Comparison of ENCODE assay signal across 13 mouse cellular contexts in genomic region chr2:166429494-166429893, GRCm38 (mm10).
DNase-seq lines count a peak whose midpoint lies in the region; ATAC-seq and TF ChIP-seq lines count a peak whose summit lies in the region.
"Had no signal": no experiment of that assay in that cellular context is flagged by ENCODE, and none has a peak within 500 bp of the region (broad histone marks: within the 10 kb centered on the region; RNA-seq: fewer than 3 reads in every experiment).

No protein-coding gene starts in this region.

- TF ChIP-seq POLR2A in kidney, adult 2 months (IDR thresholded peaks at IDR 0.05; ENCODE audit: low read depth, low read length): no peak
- no peak for TF ChIP-seq POLR2A in lung, adult 2 months (IDR thresholded peaks at IDR 0.05; ENCODE audit: borderline replicate concordance, extremely low read depth, low read depth, low read length)

- WGBS in heart, embryonic 13.5 days: 64% methylated on average over 12 of the region's 12 CpGs
- WGBS in midbrain, embryonic 16.5 days: 84% methylated on average over 12 of the region's 12 CpGs
- 87% methylated on average over 12 of the region's 12 CpGs for WGBS in midbrain, postnatal 0 days
- WGBS in embryonic facial prominence, embryonic 15.5 days: 68% methylated on average over 12 of the region's 12 CpGs
- 93% methylated on average over 12 of the region's 12 CpGs for WGBS in kidney, adult 2 months
- 71% methylated on average over 12 of the region's 12 CpGs for WGBS in lung, adult 2 months

- no peak overlapping the region for H3K4me3 ChIP-seq in heart, embryonic 13.5 days
- H3K4me3 ChIP-seq in midbrain, embryonic 16.5 days (ENCODE audit: low read depth, low read length): no peak overlapping the region
- H3K4me3 ChIP-seq in midbrain, postnatal 0 days (ENCODE audit: low read depth, low read length): no peak overlapping the region
- H3K4me3 ChIP-seq in embryonic facial prominence, embryonic 15.5 days (replicated peaks): no peak overlapping the region
- H3K4me3 ChIP-seq in kidney, adult 2 months (ENCODE audit: insufficient read depth, low read depth, low read length): no peak overlapping the region
- no peak overlapping the region for H3K4me3 ChIP-seq in lung, adult 2 months (replicated peaks; ENCODE audit: extremely low read depth, low read depth, low read length)
- H3K4me3 ChIP-seq: left cerebral cortex, adult 2 months; midbrain, embryonic 12.5 days had no signal

- ATAC-seq in heart, embryonic 13.5 days (ENCODE audit: extremely low read depth, insufficient number of reproducible peaks, low FRiP score, low TSS enrichment): no peak
- ATAC-seq in midbrain, embryonic 16.5 days: no peak
- ATAC-seq in midbrain, postnatal 0 days (ENCODE audit: low FRiP score): no peak
- no peak for ATAC-seq in embryonic facial prominence, embryonic 15.5 days (ENCODE audit: insufficient number of reproducible peaks, low FRiP score, low TSS enrichment, low read depth)
- ATAC-seq: liver, postnatal 0 days had no signal

- no peak overlapping the region for H3K4me2 ChIP-seq in heart, embryonic 13.5 days
- H3K4me2 ChIP-seq in midbrain, embryonic 16.5 days (ENCODE audit: low read length): no peak overlapping the region
- no peak overlapping the region for H3K4me2 ChIP-seq in midbrain, postnatal 0 days (ENCODE audit: low read depth, low read length, poor library complexity, severe bottlenecking)
- no peak overlapping the region for H3K4me2 ChIP-seq in embryonic facial prominence, embryonic 15.5 days (replicated peaks)
- H3K4me2 ChIP-seq: midbrain, embryonic 12.5 days had no signal

- H3K4me1 ChIP-seq in heart, embryonic 13.5 days: peaks cover 75% of the 10 kb centered on the region
- peaks cover 18% of the 10 kb centered on the region; the same call in 1 of the 2 replicates for H3K4me1 ChIP-seq in midbrain, embryonic 16.5 days (ENCODE audit: control insufficient read depth, insufficient read depth, low read length)
- no peaks in the 10 kb centered on the region; the same call in 1 of the 2 replicates for H3K4me1 ChIP-seq in midbrain, postnatal 0 days (ENCODE audit: insufficient read depth, low read length)
- peaks cover 70% of the 10 kb centered on the region for H3K4me1 ChIP-seq in embryonic facial prominence, embryonic 15.5 days
- H3K4me1 ChIP-seq in kidney, adult 2 months (ENCODE audit: control insufficient read depth, insufficient read depth, low read length): no peaks in the 10 kb centered on the region
- H3K4me1 ChIP-seq in lung, adult 2 months (ENCODE audit: control insufficient read depth, insufficient read depth, low read length): no peaks in the 10 kb centered on the region; the same call in 1 of the 2 replicates

- no peak for DNase-seq in heart, postnatal 4 days
- DNase-seq in midbrain, postnatal 0 days (ENCODE audit: low spot score): no peak
- DNase-seq in kidney, adult 2 months: no peak
- DNase-seq in lung, adult 2 months: no peak
- DNase-seq: cerebellum, adult 9-11 months; embryo, embryonic 11 days; kidney, adult 8-10 months; liver, postnatal 0 days had no signal

- H3K27ac ChIP-seq in heart, embryonic 13.5 days (replicated peaks): peak overlapping the region; percentile 63
- peak overlapping the region; percentile 9; the same call in 1 of the 2 replicates for H3K27ac ChIP-seq in midbrain, embryonic 16.5 days (ENCODE audit: low read length)
- H3K27ac ChIP-seq in midbrain, postnatal 0 days (ENCODE audit: low read depth, low read length): no peak overlapping the region
- H3K27ac ChIP-seq in embryonic facial prominence, embryonic 15.5 days (replicated peaks): peak overlapping the region; percentile 34; the same call in 1 of the 2 replicates
- H3K27ac ChIP-seq in kidney, adult 2 months (ENCODE audit: insufficient read depth, low read depth, low read length): no peak overlapping the region
- H3K27ac ChIP-seq: left cerebral cortex, adult 2 months; midbrain, embryonic 12.5 days had no signal

- H3K36me3 ChIP-seq in heart, embryonic 13.5 days: no peaks in the 10 kb centered on the region
- H3K36me3 ChIP-seq in midbrain, embryonic 16.5 days (ENCODE audit: control insufficient read depth, insufficient read depth, low read length): no peaks in the 10 kb centered on the region
- no peaks in the 10 kb centered on the region for H3K36me3 ChIP-seq in midbrain, postnatal 0 days (ENCODE audit: insufficient read depth, low read length)
- H3K36me3 ChIP-seq in embryonic facial prominence, embryonic 15.5 days: no peaks in the 10 kb centered on the region
- H3K36me3 ChIP-seq in kidney, adult 2 months (ENCODE audit: control insufficient read depth, insufficient read depth, low read length): no peaks in the 10 kb centered on the region
- H3K36me3 ChIP-seq: midbrain, embryonic 12.5 days had no signal

- no peaks in the 10 kb centered on the region for H3K27me3 ChIP-seq in heart, embryonic 13.5 days (replicated peaks)
- 0 out of 2 replicates have a peak, but pooled peaks cover 2% of the 10 kb centered on the region for H3K27me3 ChIP-seq in midbrain, embryonic 16.5 days (ENCODE audit: control insufficient read depth, insufficient read depth, low read depth, low read length)
- H3K27me3 ChIP-seq in midbrain, postnatal 0 days (ENCODE audit: insufficient read depth, low read length): no peaks in the 10 kb centered on the region
- no peaks in the 10 kb centered on the region for H3K27me3 ChIP-seq in embryonic facial prominence, embryonic 15.5 days
- H3K27me3 ChIP-seq in kidney, adult 2 months (replicated peaks; ENCODE audit: control insufficient read depth, insufficient read depth, low read length): no peaks in the 10 kb centered on the region

- no peak overlapping the region; the same call in 1 of the 2 replicates for H3K9ac ChIP-seq in heart, embryonic 13.5 days
- H3K9ac ChIP-seq in midbrain, embryonic 16.5 days (ENCODE audit: low read depth, low read length): no peak overlapping the region
- no peak overlapping the region for H3K9ac ChIP-seq in midbrain, postnatal 0 days (replicated peaks; ENCODE audit: low read length, poor library complexity, severe bottlenecking)
- H3K9ac ChIP-seq in embryonic facial prominence, embryonic 15.5 days: no peak overlapping the region
- H3K9ac ChIP-seq: liver, postnatal 0 days; midbrain, embryonic 12.5 days had no signal

- H3K9me3 ChIP-seq in heart, embryonic 13.5 days: no peaks in the 10 kb centered on the region
- no peaks in the 10 kb centered on the region for H3K9me3 ChIP-seq in midbrain, embryonic 16.5 days (replicated peaks; ENCODE audit: control insufficient read depth, low read length, poor library complexity, severe bottlenecking)
- H3K9me3 ChIP-seq in midbrain, postnatal 0 days (ENCODE audit: low read length): no peaks in the 10 kb centered on the region
- H3K9me3 ChIP-seq in embryonic facial prominence, embryonic 15.5 days (replicated peaks): no peaks in the 10 kb centered on the region
- H3K9me3 ChIP-seq: midbrain, embryonic 12.5 days had no signal

- no peak for TF ChIP-seq CTCF in midbrain, postnatal 0 days (IDR thresholded peaks at IDR 0.05)
- TF ChIP-seq CTCF in kidney, adult 2 months (conservative IDR thresholded peaks at IDR 0.05; ENCODE audit: insufficient read depth, insufficient read length, low read depth, low read length): no peak
- no peak for TF ChIP-seq CTCF in lung, adult 2 months (IDR thresholded peaks at IDR 0.05; ENCODE audit: insufficient read depth, low read length)

Comparison
In these comparisons a context has a peak if more than half of its experiments do, and no peak if none do; other contexts are left out.
1. H3K27ac ChIP-seq: peak in heart, embryonic 13.5 days (single experiment), midbrain, embryonic 16.5 days (single experiment) and embryonic facial prominence, embryonic 15.5 days (single experiment); none in midbrain, postnatal 0 days (single experiment) and kidney, adult 2 months (single experiment).